Mouse (Mus musculus) G1E (cell line): ENCODE data around the gene Pkmyt1.

Experiments used
- CTCF ChIP-seq: IDR thresholded peaks from 2 replicates; pipeline ENCODE4 v1.5.1; 2012; ENCODE audit warnings: low read depth, low read length, inconsistent platforms, mixed read lengths
- GATA1 ChIP-seq: IDR thresholded peaks from 2 replicates; pipeline ENCODE4 v1.6.1; 2012; ENCODE audit warnings: borderline replicate concordance, low read length, inconsistent platforms, mixed read lengths
- GATA2 ChIP-seq: IDR thresholded peaks from 2 replicates; pipeline ENCODE4 v1.6.1; 2012; ENCODE audit warnings: low read depth, low read length, inconsistent platforms, borderline replicate concordance

DNA sequence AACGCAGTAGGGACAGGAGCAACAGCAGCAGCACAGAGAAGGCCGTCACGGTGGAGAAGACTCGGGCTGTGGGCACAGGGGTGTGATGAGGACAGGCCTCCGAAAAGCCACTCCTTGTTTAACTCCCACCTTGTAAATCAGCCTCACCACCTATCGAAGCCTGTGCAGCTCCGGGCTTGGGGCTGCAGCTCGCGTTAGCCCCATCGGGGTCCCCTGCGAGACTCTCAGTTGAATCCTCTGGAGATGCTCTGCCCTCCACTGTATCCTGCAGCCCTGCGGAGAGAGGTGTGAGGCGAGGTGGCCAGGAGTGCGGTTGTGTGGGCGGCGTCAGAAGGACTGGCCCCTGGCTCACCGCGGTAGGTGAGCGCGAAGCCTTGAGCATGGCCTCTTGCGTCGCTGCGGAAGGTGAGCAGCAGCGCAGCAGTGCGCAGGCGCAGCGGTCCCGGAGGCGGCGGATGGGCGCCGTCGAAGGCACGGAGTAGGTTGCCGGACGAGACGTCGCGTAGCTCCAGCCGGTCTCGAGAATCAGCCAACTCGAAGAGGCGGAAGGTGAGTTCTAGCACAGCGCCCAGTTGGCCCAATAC is 16.2 kb downstream of the Pkmyt1 start:
- no peak for TF ChIP-seq CTCF
- TF ChIP-seq GATA1, result no peak
- TF ChIP-seq GATA2, result no peak
